Mouse (Mus musculus): ENCODE results near the gene Zfp11. TPM values are rescaled to one million over a fixed set of nuclear protein-coding genes. Genes with fewer than 3 reads are reported as not detected.

Gene Zfp11
- polyA plus RNA-seq, 1 experiment from 2014 or later, result 7.3 TPM

Other genes starting within 250 kb of the Zfp11 start
- gene Sfswap, start 168.9 kb downstream of the Zfp11 start, polyA plus RNA-seq (2016; fragmentation: Nextera tagmentation; extraction: Ambion mirVana), result 43.0 and 43.7 TPM in 2 replicates
- 2.1 and 3.4 TPM in 2 replicates for gene Mmp17, start 85.9 kb downstream of the Zfp11 start, polyA plus RNA-seq (2016; fragmentation: Nextera tagmentation; extraction: Ambion mirVana)
- not detected in 2 replicates for gene Sept14, start 38.4 kb upstream of the Zfp11 start, polyA plus RNA-seq (2016; fragmentation: Nextera tagmentation; extraction: Ambion mirVana)
- gene Mrps17, start 45.4 kb upstream of the Zfp11 start, polyA plus RNA-seq (2016; fragmentation: Nextera tagmentation; extraction: Ambion mirVana), result 178 and 186 TPM in 2 replicates
- gene Nipsnap2, start 55.0 kb upstream of the Zfp11 start, polyA plus RNA-seq (2016; fragmentation: Nextera tagmentation; extraction: Ambion mirVana), result 74.2 and 74.8 TPM in 2 replicates
- 35.5 and 38.6 TPM in 2 replicates for gene Psph, start 117.3 kb upstream of the Zfp11 start, polyA plus RNA-seq (2016; fragmentation: Nextera tagmentation; extraction: Ambion mirVana)
- gene Sumf2, start 176.9 kb upstream of the Zfp11 start, polyA plus RNA-seq (2016; fragmentation: Nextera tagmentation; extraction: Ambion mirVana), result 44.3 and 44.9 TPM in 2 replicates
- 1,193 and 1,199 TPM in 2 replicates for gene Chchd2, start 217.4 kb upstream of the Zfp11 start, polyA plus RNA-seq (2016; fragmentation: Nextera tagmentation; extraction: Ambion mirVana)
- 7.4 and 7.7 TPM in 2 replicates for gene Zbed5, start 225.6 kb upstream of the Zfp11 start, polyA plus RNA-seq (2016; fragmentation: Nextera tagmentation; extraction: Ambion mirVana)
- gene Phkg1, start 228.4 kb upstream of the Zfp11 start, polyA plus RNA-seq (2016; fragmentation: Nextera tagmentation; extraction: Ambion mirVana), result 0.11 and 0.19 TPM in 2 replicates
- gene Nupr1l, start 238.4 kb upstream of the Zfp11 start, polyA plus RNA-seq (2016; fragmentation: Nextera tagmentation; extraction: Ambion mirVana), result 3.5 and 3.7 TPM in 2 replicates

Data from embryonic facial prominence, embryonic 10.5 days (tissue).